ENCODE assay signal across 10 mouse cellular contexts in the genomic region with DNA sequence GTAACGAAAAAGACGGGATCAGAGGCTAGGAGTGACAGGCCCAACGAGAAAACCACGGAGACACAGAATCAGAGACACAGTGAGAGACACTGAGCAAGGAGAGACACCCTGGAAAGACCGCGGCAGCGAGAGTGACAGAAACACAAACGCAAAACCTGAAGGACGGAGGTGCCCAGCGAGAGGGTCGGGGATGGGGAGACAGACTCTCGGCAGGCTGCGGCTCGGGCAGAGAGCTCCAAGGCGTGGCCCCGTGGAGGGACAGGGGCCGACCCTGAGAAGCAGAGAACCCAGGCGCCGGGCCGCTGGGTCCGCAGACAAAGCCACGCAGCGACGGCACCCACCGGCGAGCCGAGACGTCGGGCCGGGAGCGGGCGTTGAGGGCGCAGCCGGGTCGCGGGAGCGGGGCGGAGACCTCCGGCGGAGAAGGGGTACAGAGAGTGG. TPM values are rescaled to one million over a fixed set of nuclear protein-coding genes. Genes with fewer than 3 reads are reported as not detected.
DNase-seq lines count a peak whose midpoint lies in the region; ATAC-seq and TF ChIP-seq lines count a peak whose summit lies in the region.
"Had no signal": no experiment of that assay in that cellular context is flagged by ENCODE, and none has a peak within 500 bp of the region (broad histone marks: within the 10 kb centered on the region; RNA-seq: fewer than 3 reads in every experiment).

No protein-coding gene starts in this region.

- H3K27me3 ChIP-seq in forebrain, embryonic 12.5 days = peaks cover 98% of the 10 kb centered on the region
- peaks cover 55% of the 10 kb centered on the region for H3K27me3 ChIP-seq in kidney, postnatal 0 days (ENCODE audit: insufficient read depth, low read length)
- peaks cover 85% of the 10 kb centered on the region for H3K27me3 ChIP-seq in neural tube, embryonic 13.5 days

- H3K4me2 ChIP-seq in forebrain, embryonic 12.5 days = peak overlapping the region; percentile 47
- peak overlapping the region; percentile 56 for H3K4me2 ChIP-seq in kidney, postnatal 0 days (ENCODE audit: low read length)
- H3K4me2 ChIP-seq in neural tube, embryonic 13.5 days = peak overlapping the region; percentile 50

- H3K36me3 ChIP-seq in forebrain, embryonic 12.5 days (replicated peaks) = no peaks in the 10 kb centered on the region
- no peaks in the 10 kb centered on the region for H3K36me3 ChIP-seq in kidney, postnatal 0 days (ENCODE audit: insufficient read depth, low read length)
- no peaks in the 10 kb centered on the region for H3K36me3 ChIP-seq in neural tube, embryonic 13.5 days

- H3K9me3 ChIP-seq in forebrain, embryonic 12.5 days = no peaks in the 10 kb centered on the region
- H3K9me3 ChIP-seq in kidney, postnatal 0 days (replicated peaks; ENCODE audit: low read length) = no peaks in the 10 kb centered on the region
- no peaks in the 10 kb centered on the region for H3K9me3 ChIP-seq in neural tube, embryonic 13.5 days

- no peak overlapping the region for H3K4me3 ChIP-seq in lung, adult 2 months (replicated peaks; ENCODE audit: extremely low read depth, low read depth, low read length)
- H3K4me3 ChIP-seq in forebrain, embryonic 12.5 days (replicated peaks) = peak overlapping the region; percentile 35
- peak overlapping the region; percentile 31 for H3K4me3 ChIP-seq in kidney, postnatal 0 days (replicated peaks; ENCODE audit: low read depth, low read length)
- H3K4me3 ChIP-seq in neural tube, embryonic 13.5 days = peak overlapping the region; percentile 28
- H3K4me3 ChIP-seq: erythroblast, embryonic 14.5 days had no signal

- peaks cover 3% of the 10 kb centered on the region for H3K4me1 ChIP-seq in lung, adult 2 months (ENCODE audit: control insufficient read depth, insufficient read depth, low read length)
- peaks cover 23% of the 10 kb centered on the region for H3K4me1 ChIP-seq in forebrain, embryonic 12.5 days
- peaks cover 21% of the 10 kb centered on the region; the same call in 1 of the 2 replicates for H3K4me1 ChIP-seq in kidney, postnatal 0 days (replicated peaks; ENCODE audit: insufficient read depth, low read length)
- peaks cover 21% of the 10 kb centered on the region for H3K4me1 ChIP-seq in neural tube, embryonic 13.5 days (replicated peaks)

- ATAC-seq in forebrain, embryonic 12.5 days (ENCODE audit: low FRiP score) = peak; percentile 10; the same call in 1 of the 2 replicates
- no peak for ATAC-seq in kidney, postnatal 0 days (replicated peaks; ENCODE audit: low FRiP score, low read depth)
- ATAC-seq in neural tube, embryonic 13.5 days (ENCODE audit: low read depth) = no peak
- ATAC-seq: Patski had no signal

- 5% methylated on average over 40 of the region's 40 CpGs for WGBS in lung, adult 2 months
- under 1% methylated on average over 37 of the region's 40 CpGs for WGBS in forebrain, embryonic 12.5 days
- WGBS in kidney, postnatal 0 days = 1% methylated on average over 40 of the region's 40 CpGs
- under 1% methylated on average over 40 of the region's 40 CpGs for WGBS in neural tube, embryonic 13.5 days

- TF ChIP-seq POLR2A in lung, adult 2 months (IDR thresholded peaks at IDR 0.05; ENCODE audit: borderline replicate concordance, extremely low read depth, low read depth, low read length) = no peak

- no peak for TF ChIP-seq CTCF in lung, adult 2 months (IDR thresholded peaks at IDR 0.05; ENCODE audit: insufficient read depth, low read length)
- no peak for TF ChIP-seq CTCF in kidney, postnatal 0 days (IDR thresholded peaks at IDR 0.05; ENCODE audit: low read depth)

- H3K9ac ChIP-seq in forebrain, embryonic 12.5 days = no peak overlapping the region
- no peak overlapping the region for H3K9ac ChIP-seq in kidney, postnatal 0 days (ENCODE audit: low read depth, low read length)
- H3K9ac ChIP-seq in neural tube, embryonic 13.5 days = no peak overlapping the region

- no peak overlapping the region for H3K27ac ChIP-seq in forebrain, embryonic 12.5 days
- no peak overlapping the region for H3K27ac ChIP-seq in kidney, postnatal 0 days
- H3K27ac ChIP-seq in neural tube, embryonic 13.5 days (replicated peaks) = no peak overlapping the region

- DNase-seq in lung, adult 2 months = peak; percentile 12
- DNase-seq in lung, postnatal 4 days = no peak
- no peak for DNase-seq in kidney, postnatal 0 days (ENCODE audit: low spot score)
- no peak for DNase-seq in MN1 (ENCODE audit: low spot score)
- DNase-seq in Muller cell, postnatal 12 days (ENCODE audit: inconsistent ontology term) = no peak
- DNase-seq in right cerebral cortex, postnatal 14 days = no peak

RNA-seq across cellular contexts. Expression of a gene that starts 2.9 kb away (rescaled TPM):
- 0.04 TPM in 1 of 2 replicates, not detected in the other for polyA plus RNA-seq in lung, adult 2 months (2012; rRNA removed)
- polyA plus RNA-seq in forebrain, embryonic 12.5 days (2016; fragmentation: Nextera tagmentation; extraction: Ambion mirVana) = 1.1 TPM in 2 replicates
- polyA plus RNA-seq in kidney, postnatal 0 days (2015; fragmentation: Nextera tagmentation; extraction: Ambion mirVana) = 0.36 and 0.56 TPM in 2 replicates
- polyA plus RNA-seq in neural tube, embryonic 13.5 days (2015; fragmentation: Nextera tagmentation; extraction: Ambion mirVana) = 0.06 TPM in 1 of 2 replicates, not detected in the other
- polyA plus RNA-seq: erythroblast, embryonic 14.5 days; Patski had no signal
